Mouse (Mus musculus) brain, embryonic 18.5 days (tissue): ENCODE data around the gene Gpr4.

Experiments used
- DNase-seq: peaks from one replicate; pipeline ENCODE4 v3.0.0-alpha.2; 2012; ENCODE audit warnings: low read depth, low spot score

Gene Gpr4

DNA sequence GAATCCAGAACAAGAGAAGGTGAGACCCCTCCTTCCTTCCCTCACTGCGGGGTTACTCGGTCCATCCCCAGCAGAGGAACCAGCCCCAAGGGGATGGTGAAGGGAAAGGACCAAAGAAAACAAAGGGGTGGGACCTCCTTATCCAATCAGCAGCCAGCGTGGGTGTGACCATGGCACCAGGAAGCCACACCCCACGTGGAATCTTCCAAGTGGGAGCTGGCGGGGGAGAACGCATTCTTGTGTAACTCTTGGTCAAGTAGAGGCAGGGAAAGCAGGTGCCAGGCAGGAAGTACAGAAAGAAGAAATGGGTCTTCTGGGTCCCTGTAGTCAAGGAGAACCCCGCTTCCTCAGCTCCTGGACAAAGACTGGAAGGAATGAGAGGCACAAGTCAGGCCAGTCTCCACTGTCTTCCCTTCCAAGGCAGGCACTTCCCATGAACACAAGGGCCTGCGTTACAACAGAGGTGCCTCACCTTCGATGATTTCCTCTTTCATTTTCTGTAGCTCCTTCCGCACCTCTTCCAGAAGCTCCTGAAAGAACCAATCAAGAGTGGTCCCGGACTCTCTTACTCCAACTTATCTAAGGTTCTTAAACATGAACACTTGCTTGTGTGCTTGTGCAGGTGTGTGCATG is 45.2 kb downstream of the Gpr4 start:
- no peak for DNase-seq

DNA sequence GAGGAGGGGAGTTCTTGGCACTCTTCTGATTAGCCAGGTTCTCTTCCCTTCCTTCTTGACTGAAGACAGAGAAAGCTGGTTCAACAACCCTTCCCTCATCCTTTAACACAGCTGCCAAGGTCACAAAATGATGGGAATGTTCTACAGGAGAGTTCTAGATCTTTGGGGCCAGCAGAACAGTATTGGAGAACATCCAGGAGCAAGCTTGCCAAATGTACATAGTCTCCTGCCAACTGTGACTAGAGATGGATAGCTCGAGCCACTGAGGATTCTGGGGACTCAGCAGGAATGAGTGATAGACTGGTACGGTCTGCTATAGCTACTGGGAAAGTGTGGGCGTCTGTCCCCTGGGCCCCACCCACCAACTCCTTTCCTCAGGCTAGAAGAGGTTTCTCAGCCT is 46.0 kb downstream of the Gpr4 start:
- no peak for DNase-seq

DNA sequence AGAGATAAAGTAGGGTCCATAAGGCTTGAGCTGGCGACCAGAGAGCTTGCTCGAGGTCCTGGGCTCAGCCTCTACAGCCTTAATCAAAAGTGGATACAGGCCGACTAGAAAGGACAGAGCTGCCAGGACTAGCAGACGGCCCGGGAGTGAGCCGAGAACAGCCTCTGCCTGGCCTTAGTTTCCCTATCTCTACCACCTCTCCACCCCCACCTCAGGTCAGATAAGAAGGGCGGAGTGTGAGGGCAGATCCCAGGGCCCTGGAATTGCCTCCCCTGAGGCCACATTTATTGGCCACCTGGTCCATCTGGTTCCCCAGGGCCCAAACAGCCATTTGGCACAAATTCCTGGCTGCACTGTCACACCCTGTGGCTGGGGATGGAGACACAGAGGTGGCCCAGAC is 52.8 kb downstream of the Gpr4 start:
- no peak for DNase-seq

DNA sequence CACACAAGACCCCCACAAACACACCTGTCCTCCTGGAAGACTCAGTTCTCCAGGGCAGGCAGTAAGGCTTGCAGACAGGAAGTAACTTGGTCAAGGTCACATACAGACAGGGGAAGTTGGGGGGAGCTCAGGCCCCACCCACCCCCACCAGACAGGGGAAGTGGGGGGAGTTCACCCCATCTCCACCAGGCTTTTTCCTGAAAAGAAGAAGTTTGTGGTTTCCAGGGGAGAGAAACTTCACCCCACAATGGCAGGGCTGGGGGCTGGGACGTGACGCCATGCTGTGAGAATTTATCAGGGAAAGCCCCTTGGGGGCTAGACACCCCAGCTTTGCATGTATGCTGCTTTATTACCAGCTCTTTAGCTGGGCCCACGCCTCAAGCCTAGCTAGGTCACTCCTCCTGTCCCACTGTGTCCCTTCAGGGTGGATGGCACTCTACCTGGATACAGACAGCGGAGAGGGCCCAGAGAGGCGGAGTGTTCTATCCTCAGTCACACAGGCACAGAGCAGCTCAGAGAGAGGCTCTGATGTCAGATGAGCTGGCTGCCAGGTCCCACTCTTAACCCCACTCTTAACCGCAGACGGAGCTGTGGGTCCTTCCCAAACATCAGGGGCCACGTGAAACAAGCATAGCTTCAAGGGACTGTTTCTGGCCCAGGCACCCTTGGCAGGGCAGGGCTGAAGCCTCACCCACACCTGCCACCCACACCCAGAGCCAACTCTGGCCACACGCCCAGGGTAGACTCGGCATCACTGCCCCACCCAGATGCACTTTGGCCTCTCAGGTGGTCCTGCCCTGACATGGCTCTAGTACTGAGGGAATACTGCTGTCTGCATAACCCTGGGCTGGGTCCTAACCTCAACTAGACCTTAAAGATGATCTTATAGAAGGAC is 53.8 kb downstream of the Gpr4 start:
- no peak for DNase-seq

DNA sequence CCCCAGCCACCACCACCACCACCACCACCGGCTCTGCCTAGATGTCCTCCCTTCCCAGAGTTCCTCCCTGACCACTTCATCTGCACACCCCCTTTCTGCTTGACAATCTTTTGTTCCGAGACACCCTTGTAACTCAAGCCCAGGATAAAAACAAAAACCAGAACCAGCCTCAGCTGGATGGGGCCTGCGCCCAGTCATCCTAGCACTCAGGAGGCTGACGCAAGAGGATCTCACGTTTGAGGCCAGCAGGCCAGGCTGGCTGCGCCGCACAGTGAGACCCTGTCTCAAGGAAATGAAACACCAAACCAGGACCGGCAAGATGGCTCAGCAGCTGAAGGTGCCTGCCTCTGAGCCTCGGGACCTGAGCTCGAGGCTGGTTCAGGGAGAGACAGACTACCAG is 54.7 kb downstream of the Gpr4 start:
- DNase-seq = no peak

DNA sequence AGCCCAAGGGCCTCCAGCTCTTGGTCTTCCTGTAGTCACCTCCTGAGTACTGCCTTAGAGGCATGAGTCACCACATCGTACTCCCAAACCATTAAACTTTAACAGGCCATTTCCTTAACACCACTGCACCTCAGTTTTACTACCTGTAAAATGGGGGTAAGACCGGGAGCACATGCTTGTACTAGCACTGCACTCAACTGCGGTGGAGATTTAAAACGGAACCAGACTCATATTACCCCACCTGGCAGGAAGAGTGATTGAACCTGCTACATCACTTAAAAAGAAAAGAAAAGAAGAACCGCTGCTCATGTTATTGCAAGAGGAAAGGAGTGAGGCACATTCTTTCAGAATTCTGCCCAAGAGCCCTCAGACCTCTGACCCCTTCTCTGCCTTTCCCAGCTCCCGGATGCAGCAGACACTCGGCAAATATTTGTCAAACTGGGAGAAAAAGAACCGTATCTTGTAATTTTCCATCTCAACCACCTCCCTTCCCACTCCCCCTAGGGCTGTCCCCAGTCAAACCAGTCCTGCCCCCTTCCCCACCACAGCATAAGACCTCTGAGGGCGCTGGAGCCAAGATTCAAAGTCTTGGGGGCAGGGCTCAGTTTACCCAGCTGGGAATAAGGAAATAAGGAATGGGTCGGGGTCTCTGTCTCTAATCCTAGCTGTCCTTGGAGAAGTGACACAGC is 56.8 kb downstream of the Gpr4 start:
- no peak for DNase-seq

DNA sequence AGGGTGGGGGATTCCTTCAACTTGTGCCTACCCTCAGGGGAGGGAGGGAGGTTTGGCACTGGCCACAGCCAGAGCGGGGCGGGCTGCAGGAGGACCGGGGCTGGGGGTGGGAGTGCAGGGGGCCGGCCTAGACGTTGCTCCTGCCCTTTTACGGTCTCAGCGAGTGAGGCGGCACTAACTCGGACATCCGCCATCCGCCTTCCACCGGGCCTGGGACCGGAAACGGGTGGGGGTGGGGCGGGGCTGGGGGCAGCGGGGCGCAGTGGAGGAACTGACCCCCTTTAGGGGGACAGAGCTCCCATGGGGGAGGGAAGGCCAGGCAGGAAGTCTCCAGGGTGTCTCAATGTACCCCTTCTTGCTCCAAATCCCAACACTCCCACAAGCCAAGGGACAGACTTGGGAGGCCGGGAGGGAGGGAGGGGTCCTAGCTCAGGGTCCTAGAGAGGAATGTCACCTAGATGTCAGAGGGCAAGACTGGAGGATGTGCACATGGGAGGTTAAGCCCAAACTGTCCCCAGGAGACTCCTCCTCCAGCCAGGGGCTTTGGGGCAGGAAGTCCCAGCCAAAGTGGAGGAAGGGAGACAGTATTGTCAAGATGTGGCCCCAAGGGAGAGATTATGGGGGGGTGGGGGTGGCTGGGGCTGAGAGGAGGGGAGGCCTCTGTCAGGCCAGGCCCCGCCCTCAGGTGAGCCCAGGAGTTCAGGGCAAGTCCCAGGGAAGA is 57.5 kb downstream of the Gpr4 start:
- no peak for DNase-seq

DNA sequence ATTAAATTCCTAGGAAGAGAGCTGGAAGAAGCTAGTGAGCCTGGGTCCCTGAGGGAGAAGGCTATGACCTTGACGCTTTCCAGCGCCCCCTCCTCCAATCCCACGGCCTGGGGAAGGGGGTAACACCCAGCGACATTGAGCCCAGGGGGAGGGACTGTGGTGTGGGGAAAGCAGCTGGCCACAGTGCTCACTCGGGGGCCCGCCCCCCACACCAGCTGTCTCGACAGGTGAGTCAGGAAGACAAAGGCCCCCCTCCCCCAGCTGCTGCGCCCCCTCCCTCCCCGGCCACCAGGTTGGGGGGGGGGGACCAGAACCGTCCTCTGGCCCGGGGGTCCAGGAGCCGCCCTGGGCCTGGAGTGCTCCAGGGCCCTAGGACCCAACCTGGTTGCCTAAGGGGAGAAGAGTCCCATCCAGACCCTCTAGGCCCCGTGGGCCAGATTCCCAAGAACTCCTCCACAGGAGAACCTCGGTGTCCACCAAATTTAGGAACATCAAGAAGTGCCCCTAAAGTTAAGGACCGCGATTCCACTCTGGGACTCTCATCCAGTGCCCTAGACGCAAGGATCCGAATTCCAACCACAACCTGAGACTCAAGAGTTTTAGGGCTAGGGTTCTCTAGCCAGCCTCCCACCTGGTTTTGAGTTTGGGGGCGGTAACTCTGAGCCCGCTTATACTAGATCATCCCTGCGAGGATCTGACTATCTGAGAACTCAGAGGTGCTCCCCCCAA is 58.3 kb downstream of the Gpr4 start:
- DNase-seq = no peak

DNA sequence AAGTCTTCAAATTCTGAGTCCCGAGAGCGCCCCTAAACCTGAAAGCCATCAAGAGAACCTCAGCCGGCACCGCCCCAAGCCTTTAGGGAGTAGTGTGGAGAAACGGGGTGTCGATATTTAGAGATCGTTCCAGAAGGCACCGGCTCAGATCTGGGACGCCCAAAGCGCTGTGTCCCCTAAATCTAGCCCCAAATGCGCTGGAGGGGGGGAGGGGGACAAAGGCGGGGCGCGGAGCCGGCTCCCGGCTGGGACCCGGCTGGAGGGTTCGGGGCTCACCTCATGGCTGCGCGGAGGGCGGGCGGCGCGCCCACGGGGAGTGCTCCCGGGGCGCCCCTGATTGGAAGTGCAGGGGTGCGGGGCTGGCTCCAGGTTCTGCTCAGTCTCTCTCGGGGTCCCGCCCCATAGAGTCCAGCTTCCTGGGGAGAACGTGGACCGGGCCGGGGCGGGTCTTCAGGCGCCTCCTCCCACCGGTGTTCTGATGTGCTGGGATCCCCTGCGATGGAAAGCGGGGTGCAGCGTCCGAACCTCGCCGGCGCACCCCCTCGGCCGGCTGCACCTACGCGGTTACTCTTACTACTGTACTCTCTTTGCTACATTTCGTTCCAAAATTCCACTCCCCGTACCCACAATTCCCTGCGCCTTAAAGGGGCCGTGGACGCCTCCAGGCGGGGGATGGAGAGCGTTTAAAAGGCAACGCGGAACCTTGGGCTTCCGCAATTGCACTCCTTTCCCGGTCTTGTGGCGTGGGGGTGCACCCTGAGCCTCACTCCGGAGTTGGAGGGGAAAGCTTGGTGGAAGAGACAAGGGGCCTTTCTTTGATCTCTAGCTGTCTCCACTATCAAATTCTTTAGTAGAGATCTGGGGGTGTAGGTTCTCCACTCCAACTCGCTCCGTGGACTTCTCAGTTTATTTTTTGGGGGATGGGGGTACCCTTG is 59.2 kb downstream of the Gpr4 start, which contains the start of gene Vasp:
Vasp (minus strand) TSS at position 580 of the 935 bp plus-strand sequence.
- DNase-seq = peak; percentile 83

DNA sequence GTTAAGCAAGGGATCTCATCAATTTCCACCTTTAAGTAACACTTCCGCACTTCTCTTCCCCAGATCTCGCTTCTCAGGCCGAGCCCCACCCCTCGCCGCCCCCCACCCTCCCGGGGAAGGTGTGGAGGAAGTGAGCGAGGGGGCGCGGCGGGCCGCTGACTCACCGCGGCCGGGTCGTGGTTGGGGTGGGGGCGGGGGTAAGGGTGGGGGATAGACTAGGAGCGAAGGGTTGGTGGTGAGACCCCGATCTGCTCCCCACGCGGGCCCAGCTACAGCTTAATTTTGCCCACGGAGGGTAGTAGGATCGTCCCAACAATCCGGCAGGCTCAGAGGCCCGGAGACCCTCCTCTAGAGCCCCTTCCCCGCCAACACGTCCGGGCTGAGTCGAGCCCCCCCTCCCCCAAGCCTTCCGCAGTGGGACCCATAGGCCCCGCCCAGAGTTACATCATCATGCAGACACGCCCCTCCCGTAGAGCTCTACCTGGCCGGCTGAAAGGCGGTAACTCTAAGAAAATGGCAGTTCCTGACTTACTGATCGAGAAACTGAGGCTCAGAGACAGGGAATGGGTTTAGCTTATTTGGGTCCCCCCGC is 59.9 kb downstream of the Gpr4 start:
- no peak for DNase-seq
